Mouse (Mus musculus) bone marrow, adult 2 months (tissue): ENCODE results near the gene Rabgap1l. TPM values are rescaled to one million over a fixed set of nuclear protein-coding genes. Genes with fewer than 3 reads are reported as not detected.

Experiments used
- H3K27ac ChIP-seq: fragments of 200-500 bp; 2 replicates; pipeline ENCODE4 v1.5.1; 2012; ENCODE audit warnings: low read depth, mild to moderate bottlenecking, control low read depth, inconsistent platforms, low read length; ENCODE audit not compliant: control insufficient read depth, poor library complexity, insufficient read depth
- H3K4me1 ChIP-seq: fragments of 200-500 bp; 2 replicates; pipeline ENCODE4 v1.6.1; 2011; ENCODE audit warnings: low read length; ENCODE audit not compliant: control insufficient read depth, insufficient read depth
- H3K4me3 ChIP-seq: fragments of 200-500 bp; replicated peaks from 2 replicates; pipeline ENCODE3; 2011; ENCODE audit warnings: mild to moderate bottlenecking, low read depth, low read length, control low read depth; ENCODE audit not compliant: control insufficient read depth
- CTCF ChIP-seq: fragments of 200-500 bp; IDR thresholded peaks from 2 replicates; pipeline ENCODE4 v1.5.1; 2011; ENCODE audit warnings: low read length, control low read depth; ENCODE audit not compliant: control insufficient read depth, insufficient read depth
- POLR2A ChIP-seq: fragments of 200-500 bp; IDR thresholded peaks from 2 replicates; pipeline ENCODE4 v1.6.1; 2011; ENCODE audit warnings: low read depth, mild to moderate bottlenecking, control low read depth, low read length, borderline replicate concordance; ENCODE audit not compliant: control insufficient read depth
- WGBS: fragments of 180-500 bp; shearing (Covaris S2); methylation state at CpG from one replicate; pipeline ENCODE4 v1.1.7; 2018; 5-methylcytosine and 5-hydroxymethylcytosine counted together
- polyA plus RNA-seq: library from polyadenylated mRNA; stranded (reverse); fragments of >200 nt; gene quantifications from 2 replicates; pipeline ENCODE4 v1.2.4, GENCODE M21; 2011; ENCODE audit warnings: low replicate concordance; ENCODE audit not compliant: missing spikeins, insufficient read depth, insufficient read length

The Rabgap1l gene
- polyA plus RNA-seq, 1 experiment = 73.4 TPM

DNA sequence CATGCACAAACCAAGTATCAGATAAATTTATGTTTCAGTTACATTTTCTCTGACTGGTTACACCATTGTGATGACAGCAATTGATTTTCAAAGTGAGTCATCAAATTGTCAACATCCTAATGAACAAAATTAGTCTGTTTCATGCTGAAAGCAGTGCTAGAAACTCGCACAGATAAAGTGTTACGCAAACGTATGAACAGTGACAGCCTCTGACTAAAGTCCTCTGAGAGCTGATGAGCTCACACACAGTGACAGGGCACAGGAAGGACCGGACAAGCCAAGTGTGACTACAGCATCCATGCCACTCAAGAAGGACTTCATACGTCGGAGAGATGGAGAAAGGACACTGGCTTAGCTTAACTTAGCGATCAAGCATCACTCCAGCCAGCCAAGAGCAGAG lies 419.7 kb downstream of the Rabgap1l start:
- no peak for TF ChIP-seq POLR2A
- no peak for TF ChIP-seq CTCF
- Histone ChIP-seq H3K27ac (no peak overlapping the region), H3K4me3 (no peak overlapping the region), H3K4me1 (no peaks in the 10 kb centered on the region; the same call in 1 of the 2 replicates)
- 69% methylated on average over 7 of the region's 7 CpGs for WGBS

DNA sequence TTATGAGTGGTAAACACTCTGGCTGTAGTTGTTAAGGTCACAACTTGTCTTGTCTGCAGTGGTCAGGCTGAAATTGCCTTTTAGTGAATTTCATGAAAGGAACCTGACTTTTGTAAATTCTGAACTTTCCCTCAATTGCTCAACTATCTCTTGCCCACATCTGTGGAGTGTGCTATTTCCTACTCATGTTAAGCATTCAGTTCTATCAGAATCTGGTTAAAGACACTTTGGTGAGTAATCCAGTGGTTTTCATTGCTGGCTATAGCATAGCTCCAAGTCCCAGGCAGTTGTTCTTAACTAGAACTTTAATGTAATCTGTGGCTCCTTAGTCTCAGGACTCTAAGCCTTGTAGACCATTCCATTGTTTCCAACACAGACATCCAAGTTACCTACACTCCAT lies 421.3 kb downstream of the Rabgap1l start:
- no peak overlapping the region for H3K27ac ChIP-seq
- no peak for TF ChIP-seq POLR2A
- no peak for TF ChIP-seq CTCF
- H3K4me1 ChIP-seq = no peaks in the 10 kb centered on the region; the same call in 1 of the 2 replicates
- H3K4me3 ChIP-seq = no peak overlapping the region

DNA sequence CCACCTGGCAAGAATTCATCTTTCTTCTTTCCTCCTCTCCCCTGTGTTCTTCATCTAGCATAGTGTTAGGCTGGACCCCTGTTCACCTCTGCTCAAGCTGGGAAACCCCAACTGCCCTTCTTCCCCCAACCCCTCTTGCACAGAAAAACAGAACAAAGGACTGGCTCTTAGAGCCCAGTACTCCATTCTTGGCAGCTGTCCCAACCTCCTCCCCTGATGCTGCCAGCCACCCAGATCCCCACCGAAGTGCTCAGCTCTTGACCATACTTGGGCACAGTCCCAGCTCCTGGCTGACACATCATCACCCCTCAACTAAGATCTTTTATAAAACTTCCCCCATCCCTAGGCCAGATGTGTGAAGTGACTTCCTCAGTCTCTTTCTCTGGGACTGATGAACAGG lies 422.5 kb downstream of the Rabgap1l start:
- no peak for TF ChIP-seq POLR2A
- TF ChIP-seq CTCF = no peak
- Histone ChIP-seq H3K4me1 (no peaks in the 10 kb centered on the region; the same call in 1 of the 2 replicates), H3K27ac (no peak overlapping the region), H3K4me3 (no peak overlapping the region)
- 6% methylated on average over 1 of the region's 1 CpGs for WGBS

DNA sequence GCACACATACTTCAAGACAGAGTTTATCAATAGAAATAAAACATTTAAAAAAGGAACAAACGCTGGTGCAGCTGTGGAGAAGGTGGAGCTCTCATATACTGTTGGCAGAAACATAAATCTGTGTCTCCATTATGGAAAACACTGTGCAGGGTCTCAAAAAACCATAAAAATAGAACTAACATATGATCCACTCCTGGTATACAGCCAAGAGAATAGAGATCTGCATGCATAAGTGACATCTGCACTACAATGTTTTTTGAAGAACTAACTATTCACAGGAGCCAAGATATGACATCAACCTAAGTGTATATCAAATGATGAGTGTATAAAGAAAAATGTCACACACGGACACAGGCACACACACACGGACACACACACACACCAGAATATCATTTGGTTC lies 426.4 kb downstream of the Rabgap1l start:
- Histone ChIP-seq H3K27ac (no peak overlapping the region), H3K4me3 (no peak overlapping the region), H3K4me1 (no peaks in the 10 kb centered on the region)
- WGBS = 78% methylated on average over 3 of the region's 3 CpGs
- no peak for TF ChIP-seq POLR2A
- no peak for TF ChIP-seq CTCF

DNA sequence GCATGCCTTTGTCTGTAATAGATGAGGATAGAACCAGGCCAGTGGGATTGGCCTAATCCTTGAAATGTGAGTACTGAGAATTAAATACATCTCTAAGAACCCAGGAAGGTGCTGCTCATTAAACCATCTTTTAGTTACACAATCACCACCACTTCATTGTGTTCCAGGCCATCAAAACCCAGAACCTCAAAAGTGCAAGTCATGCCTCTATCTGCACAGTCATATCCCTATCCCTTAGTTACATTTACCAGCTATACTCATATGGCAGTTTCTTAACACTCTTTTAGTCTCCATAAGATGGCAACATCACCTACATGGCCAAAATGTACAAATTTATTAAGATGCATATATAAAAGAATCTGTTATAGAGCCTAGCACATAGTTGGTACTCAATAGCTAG lies 435.7 kb downstream of the Rabgap1l start:
- H3K27ac ChIP-seq = no peak overlapping the region
- TF ChIP-seq POLR2A = no peak
- no peak for TF ChIP-seq CTCF
- H3K4me3 ChIP-seq = no peak overlapping the region
- no peaks in the 10 kb centered on the region; the same call in 1 of the 2 replicates for H3K4me1 ChIP-seq

DNA sequence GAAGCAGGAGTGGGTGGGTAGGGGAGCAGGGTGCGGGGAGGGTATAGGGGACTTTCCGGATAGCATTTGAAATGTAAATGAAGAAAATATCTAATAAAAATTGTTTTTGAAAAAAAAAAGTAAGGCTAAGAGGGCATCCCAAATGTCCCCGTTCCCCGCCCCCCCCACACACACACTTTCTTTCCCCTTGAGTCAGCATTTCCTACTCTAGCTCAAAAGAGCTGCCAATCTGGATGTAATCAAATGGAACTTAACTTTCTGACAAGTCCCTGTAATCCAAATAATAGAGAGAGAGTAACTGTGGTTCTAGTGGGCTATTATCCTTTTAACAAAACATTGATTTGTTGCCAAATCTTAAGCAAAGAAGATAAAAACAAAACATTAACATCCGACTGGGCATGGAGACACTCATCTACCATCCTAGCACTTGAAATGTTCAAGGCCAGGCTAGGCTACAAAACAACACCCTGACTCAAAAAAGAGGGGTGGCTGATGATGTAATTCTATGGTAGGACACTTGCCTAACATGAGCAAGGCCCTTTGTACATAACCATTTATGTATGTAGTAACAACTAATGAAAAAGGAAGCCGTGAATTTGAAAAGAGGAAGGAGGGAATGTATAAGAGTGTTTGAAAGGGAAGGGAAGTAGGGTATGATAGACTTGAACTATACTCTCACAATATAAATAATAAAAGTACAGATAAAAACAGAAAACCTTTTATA lies 439.1 kb downstream of the Rabgap1l start:
- Histone ChIP-seq H3K4me3 (no peak overlapping the region), H3K27ac (no peak overlapping the region), H3K4me1 (peaks cover 2% of the 10 kb centered on the region)
- 72% methylated on average over 6 of the region's 6 CpGs for WGBS
- TF ChIP-seq CTCF (no peak), POLR2A (no peak)

DNA sequence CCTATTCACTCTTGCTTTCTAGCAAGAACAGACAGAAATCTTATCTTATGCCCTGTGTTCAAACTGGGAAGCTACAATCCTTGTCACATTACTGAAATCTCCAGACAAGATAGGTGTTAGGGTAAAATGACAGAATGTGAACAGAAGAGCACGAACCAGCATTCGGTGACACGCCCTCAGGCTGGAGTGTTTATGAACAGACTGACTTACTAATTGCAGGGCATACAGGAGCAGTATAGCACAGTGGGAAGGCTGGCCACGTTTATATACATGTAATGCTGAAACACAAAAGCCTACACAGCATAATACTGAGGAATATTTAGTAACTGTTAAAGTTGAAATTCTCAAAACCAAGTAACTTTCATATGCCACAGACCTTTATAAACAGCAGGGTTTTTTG lies 440.7 kb downstream of the Rabgap1l start:
- H3K4me3 ChIP-seq = no peak overlapping the region
- peaks cover 2% of the 10 kb centered on the region for H3K4me1 ChIP-seq
- H3K27ac ChIP-seq = no peak overlapping the region
- WGBS = 71% methylated on average over 4 of the region's 4 CpGs
- TF ChIP-seq POLR2A (no peak), CTCF (no peak)

DNA sequence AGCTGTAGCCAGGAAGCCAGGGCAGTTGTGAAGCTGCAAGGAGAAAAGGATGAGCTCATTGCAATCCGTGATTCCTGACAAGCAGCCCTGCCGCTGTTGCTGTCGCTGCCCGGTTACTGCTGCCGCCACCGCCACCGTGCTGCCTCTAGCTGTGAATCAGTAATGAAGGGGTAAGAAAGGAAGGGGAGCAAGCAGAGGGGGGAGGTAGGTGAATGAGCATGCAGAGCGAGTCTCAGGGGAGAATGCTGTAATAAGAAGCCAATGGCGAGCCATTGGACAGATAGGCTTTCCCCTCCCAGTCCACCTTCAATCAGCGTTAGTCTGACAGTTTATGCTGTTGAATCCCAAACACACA lies 441.2 kb downstream of the Rabgap1l start:
- peaks cover 2% of the 10 kb centered on the region for H3K4me1 ChIP-seq
- 26% methylated on average over 10 of the region's 10 CpGs for WGBS
- peak overlapping the region; percentile 17; the same call in 1 of the 2 replicates for H3K27ac ChIP-seq
- H3K4me3 ChIP-seq = no peak overlapping the region
- TF ChIP-seq POLR2A = no peak
- no peak for TF ChIP-seq CTCF

DNA sequence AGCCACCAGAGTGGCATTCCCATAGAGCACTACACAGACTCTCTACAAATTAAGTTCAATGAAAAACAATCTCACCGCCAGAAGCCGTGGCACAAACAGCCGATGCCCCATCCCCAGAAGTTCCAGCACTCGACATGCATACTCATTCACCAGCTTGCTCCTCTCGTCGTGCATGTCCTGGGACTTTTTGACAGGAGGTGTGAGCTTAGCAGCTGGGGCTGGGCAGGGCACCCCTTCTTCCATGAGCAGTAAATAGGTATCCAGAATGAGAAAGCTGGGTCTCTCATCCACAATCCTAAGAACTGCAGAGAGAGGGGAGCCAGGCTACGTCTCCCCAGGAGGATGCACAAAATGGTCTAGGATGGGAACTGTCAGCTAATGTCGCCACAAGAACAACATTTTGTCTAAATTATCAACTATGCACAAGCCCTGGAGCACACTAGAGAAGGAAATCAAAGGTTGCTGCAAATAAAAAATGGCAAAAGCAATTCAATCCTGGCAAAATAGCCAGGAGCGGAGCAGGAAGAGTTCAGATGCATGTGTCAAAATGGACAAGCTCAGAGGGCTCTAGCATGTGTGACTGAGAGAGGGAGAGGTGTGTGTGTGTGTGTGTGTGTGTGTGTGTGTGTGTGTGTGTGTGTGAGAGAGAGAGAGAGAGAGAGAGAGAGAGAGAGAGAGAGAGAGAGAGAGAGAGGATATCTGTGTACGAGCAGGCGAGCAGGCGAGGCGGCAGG lies 441.7 kb downstream of the Rabgap1l start:
- no peak for TF ChIP-seq POLR2A
- no peak for TF ChIP-seq CTCF
- 66% methylated on average over 13 of the region's 13 CpGs for WGBS
- Histone ChIP-seq H3K27ac (peak overlapping the region; percentile 17; the same call in 1 of the 2 replicates), H3K4me1 (peaks cover 2% of the 10 kb centered on the region; the same call in 1 of the 2 replicates), H3K4me3 (no peak overlapping the region)
